Mouse (Mus musculus) liver, adult (tissue): Measurements from ENCODE around the gene Acsl5.

Experiments
- GATA4 ChIP-seq: IDR thresholded peaks from 2 replicates; pipeline ENCODE4 v1.6.1; 2014; ENCODE audit warnings: mild to moderate bottlenecking, low read length; ENCODE audit not compliant: insufficient replicate concordance

Acsl5 gene

DNA sequence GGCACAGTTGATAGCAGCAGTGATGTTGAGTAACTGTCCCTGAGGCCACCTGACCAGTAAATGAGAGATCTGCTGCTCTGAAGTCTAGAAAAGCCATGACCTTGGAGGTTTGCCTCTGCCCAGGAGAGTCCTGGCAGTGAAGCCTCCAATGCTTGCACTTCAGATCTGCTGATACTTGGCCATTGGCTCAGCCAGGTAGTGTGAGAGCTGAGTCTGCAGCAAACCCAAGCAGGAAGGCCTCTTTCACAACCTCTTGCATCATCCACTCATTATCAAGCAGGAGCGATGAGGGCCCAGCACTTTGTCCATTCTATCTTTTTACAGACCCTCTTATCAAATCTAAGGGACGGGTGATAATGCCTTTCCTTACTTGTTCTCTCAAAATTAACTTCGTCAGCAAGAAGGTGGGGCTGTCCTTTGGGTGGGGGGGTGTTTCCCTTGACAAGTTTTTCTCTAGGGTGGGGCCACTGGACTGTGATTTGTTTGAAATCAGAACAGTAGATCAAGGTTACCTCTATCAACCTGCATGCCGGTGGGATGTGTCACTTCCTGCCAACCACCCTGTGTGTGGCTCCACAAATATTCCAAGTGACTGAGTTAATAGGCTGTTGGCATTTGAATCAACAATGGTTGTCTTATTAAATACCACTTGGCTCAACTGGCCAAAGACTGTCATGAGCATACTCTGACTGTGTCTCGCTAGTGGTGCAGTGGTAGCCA is 6.1 kb downstream of the Acsl5 start:
- TF ChIP-seq GATA4, result peak; percentile 74; the same call in 1 of the 2 replicates

DNA sequence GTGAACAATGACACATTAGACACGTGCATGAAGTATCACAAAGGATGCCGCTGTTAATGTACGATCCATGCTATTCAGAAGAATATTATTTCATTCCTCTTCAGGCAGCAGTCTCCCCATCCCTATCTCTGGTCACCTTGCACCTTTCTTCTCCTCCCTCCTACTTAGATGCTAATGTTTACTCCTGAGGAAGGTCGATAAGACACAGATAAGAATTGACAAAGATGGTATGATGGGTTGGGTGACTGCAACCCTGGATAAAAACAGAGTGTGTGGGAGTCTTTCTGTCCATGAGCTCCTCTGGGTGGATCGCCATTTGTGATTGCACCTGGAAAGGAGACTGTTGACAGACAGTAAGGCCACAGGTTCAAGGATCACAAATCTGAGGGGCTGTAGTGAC is 6.8 kb downstream of the Acsl5 start:
- TF ChIP-seq GATA4, result no peak

DNA sequence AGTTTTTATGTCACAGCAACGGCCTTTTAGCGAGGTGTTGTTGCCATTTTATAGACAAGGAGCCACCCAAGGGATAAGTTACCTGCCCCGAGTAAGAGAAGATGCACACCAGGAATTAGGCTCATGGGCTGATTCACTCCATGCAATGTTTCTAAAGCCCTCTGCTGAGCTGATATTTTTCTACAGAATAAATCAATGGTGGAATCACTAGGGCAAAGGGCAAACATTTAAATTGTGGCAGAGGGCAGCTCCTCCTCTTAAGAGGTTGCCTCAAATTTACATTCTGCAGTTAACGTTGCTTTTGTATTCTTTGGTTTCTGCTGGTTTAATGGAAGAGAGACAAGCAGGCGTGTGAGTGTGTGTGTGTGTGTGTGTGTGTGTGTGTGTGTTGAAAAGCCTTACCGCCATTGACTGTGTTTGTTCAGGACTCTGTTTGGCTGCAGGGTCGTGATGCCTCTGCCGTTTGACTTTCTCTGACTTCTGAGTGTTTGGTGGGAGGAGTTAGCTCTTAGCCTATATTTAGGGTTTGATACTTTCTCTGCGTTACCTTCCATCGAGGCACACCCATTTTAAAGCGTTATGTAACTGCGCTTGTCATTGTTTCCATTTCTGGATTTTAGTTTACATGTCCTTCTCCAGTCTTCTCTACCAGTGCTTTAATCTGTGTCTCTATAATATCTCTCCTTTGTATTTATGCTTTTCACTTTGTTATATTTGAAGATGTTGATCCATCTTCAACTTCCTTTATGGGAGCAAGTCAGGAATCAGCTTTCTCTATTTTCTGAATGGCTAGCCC is 8.8 kb downstream of the Acsl5 start:
- TF ChIP-seq GATA4, result no peak

DNA sequence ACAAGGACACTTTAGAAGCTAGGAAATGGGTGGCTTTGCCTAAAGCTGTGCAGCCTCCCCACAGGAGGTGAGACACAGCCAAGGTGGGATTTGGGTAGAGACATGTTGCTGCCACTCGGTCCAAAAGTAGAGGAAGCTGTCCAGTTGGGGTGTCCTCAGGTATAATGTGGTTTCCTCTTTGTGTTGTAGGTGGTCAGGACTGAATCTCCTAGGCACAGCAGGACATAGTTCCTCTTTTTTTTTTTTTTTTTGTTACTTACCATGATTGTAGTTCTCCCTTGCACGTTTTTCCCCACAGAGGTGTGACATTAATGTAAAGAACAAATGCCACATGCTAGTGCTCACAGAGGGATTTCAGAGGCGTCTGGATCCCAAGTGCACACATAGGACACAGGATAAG is 13.5 kb downstream of the Acsl5 start:
- no peak for TF ChIP-seq GATA4

DNA sequence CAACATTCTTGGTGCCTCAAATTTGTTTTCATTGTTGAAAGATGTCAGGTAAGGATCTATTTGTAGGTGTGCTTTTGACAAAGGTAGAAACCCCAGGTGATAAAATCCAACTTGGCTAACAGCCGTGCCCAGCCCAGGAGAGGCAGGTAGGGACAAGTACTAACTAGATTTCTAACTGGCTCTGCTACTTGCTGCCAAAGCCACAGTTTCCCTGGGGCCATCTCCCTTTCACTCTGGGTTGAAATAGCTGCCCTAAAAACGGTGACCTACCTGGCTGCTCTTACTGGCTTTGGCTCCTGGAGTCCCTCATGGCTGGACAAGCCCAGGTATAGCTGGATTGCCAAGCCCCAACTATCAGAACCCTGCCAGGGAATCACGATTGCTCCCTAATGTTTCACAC is 15.0 kb downstream of the Acsl5 start:
- no peak for TF ChIP-seq GATA4

DNA sequence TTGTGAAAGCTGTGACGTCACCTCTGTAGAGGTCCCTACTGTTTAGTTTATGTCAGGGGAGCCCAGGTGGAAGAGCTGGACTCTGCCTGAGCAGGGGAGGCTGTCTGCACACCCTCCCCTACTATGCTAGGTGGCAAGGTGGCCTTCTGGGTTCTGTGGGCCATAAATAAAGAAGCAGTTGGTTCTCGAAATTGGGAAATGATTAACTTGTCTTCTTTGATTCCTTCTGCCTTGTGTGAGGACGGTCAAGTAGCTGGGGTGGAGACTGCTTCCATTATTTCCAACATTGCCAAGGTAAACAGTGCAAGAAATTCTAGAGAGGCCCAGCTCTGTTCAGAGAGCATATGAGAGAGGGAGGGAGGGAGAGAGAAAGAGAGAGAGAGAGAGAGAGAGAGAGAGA is 16.4 kb downstream of the Acsl5 start:
- TF ChIP-seq GATA4, result no peak

DNA sequence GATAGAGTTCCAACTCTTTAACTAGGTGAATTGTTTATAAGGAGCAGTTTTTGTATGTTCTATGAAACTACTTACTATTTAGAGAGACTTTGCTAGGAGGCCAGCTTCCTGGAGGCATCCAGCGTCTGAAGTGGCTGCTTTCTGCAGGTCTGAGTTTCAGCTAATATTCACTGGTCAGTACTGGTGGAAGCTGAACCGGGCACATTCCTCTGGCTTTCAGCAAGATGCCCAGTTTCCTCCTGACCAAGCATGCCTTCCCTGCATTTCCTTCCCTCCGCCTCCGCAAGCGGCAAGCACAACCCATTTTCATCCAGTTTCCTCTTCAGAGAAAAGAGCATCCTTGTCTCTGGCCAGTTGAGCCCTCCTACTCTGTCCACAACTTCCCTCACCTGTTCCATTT is 17.3 kb downstream of the Acsl5 start:
- no peak for TF ChIP-seq GATA4

DNA sequence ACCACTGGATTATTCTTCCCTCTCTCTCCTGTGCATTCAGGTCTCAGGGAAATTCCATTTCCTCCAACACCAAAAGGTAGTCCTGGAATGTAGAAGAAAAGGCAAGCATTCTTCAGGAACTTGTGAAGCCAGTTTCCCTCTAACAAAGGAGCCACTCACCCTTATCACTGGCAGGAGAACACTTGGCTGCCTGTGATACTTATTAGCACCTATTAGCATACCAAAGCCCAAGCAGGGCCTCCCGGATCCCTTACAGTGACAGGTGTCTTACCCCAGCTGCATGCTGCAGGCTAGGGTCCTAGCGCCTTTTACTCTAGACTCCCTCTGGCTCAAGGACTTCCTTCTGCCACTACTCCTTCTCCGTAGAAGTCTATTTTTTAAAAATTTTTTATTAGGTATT is 19.7 kb downstream of the Acsl5 start:
- no peak for TF ChIP-seq GATA4

DNA sequence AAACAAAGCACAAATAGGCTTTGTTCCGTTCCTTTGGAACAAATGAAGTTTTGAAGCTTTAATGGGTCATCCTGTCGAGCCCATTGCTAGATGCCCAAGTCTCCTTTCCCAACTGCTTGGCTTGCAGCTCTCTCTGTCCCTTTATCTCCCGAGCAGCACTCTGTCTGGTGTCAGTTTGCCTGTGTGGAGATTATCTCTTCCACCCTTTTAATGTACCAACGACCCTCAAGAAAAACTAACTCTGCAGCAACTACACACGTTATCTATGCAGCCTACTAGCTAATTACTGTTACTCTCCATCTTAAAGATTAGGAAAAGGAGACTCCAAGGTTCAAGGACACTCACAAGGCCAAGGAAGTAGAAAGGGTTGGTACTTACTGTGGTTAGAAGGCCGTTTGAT is 21.6 kb downstream of the Acsl5 start:
- TF ChIP-seq GATA4, result no peak

DNA sequence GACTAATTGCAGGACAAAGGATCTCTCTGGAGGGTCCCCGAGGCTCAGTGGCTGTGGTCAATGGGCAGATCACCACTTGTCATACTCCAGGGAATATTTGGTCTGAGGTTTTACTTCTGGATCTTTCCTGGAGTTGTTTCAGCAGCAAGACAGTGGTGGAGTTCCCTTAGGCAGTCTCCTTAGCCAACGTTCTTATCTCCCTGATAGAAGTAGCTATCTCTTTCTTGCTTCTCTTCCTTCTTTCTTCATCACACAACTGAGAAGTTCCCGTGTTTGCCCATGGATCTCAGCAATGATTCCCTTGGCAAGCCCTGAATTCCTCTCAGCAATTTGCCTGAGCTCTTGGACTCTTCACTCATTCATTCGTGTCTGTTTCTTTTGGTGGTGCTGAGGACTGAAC is 24.4 kb downstream of the Acsl5 start:
- TF ChIP-seq GATA4, result no peak

DNA sequence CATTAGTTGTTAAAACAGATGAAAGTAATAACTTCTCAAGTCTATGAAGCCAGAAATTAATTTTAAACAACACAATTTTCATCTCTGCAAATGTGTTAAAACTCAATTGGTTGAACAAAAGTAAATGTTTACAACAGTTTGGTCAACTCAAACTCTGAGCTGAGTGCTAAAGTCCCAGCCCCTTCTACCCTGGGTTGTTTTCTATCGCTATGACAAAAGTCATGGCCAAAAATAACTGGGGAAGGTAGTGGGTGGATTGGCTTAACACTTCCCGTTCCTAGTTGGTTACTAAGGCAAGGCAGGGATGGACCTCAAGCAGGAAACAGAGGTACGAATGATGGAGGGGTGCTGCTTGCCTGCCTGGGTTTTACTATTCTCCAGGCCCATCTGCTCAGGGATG is 25.0 kb downstream of the Acsl5 start:
- no peak for TF ChIP-seq GATA4

DNA sequence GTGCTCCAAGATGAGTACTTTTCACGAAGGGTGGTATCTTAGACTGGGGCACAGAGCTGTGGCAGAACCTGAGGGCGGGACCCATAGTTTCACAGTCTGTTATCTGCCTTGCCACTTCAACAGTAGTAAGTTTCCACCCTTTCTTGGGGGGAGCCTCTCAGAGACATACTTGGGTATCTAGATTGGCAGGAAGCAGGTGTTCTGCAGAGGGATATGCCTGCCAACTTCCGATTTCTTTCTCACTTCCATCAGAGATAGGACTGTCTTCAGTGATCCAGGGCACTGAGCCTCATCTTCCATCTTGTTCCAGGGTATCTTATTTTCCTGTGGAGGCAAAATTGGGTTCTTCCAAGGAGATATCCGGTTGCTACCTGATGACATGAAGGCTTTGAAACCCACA is 32.4 kb downstream of the Acsl5 start:
- TF ChIP-seq GATA4, result no peak

DNA sequence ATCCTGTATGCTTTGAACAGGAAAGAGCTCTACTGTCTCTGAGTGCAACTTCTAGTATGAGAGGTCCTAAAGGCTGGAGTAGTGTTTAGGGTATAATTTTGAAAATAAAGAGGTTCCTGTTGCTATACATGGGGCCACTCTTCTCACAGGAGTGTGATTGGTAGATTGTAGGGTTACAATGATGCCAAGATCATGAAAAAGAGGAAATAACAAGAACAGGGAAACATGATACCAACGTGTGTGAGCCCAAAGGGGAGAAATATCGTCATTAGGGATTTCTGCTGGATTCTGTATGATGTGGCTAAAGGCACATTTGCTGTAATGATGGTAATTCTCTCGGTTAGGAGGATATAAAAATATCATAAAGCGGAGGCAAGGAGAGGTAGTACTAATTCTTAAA is 34.3 kb downstream of the Acsl5 start:
- TF ChIP-seq GATA4, result no peak

DNA sequence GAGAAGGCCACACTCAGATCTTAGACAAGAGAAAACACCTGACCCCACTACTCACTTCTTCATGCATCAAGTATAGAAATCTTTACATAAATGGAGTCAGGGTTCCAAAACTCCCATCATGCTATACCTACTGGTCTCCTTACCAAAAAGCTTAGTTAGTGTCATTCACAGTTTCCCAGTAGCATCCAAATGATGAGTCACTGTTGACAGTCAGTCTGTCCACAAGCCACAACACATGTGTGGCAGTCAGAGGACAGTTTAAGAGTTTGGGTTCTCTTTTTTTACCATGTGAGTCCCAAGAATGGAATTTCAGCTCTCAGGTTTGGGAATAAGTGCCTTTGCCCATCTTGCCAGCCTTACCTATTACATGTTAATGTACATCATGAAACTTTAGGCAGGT is 37.2 kb downstream of the Acsl5 start:
- TF ChIP-seq GATA4, result no peak

DNA sequence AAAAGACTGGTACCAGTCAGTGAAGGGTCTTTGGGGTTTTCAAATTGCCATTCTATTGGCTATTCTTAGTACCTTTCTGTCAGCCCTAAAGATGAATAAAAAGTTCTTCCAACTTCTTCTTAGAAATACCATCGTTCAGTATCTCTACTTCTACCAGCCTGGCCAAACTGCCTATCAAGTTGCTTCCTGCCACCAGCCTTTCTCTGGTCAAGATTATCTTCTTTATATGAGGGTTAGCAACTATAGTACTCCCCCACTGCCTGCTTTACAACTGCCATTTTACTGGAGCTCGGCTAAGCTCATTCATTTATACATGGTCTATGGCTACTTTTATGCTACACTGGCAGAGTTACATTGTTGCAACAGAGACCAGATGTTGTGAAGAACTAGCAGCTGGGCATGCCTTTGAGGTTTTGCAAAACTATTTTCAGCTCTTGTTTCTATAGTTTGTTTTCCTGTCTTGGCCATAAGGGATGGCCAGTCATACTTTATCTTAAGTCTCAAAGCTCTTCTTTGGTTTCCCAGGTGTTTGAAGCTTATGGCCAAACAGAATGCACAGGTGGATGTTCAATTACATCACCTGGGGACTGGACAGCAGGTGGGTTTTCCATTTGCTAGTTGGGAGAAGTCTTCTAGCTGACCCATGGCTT is 39.0 kb downstream of the Acsl5 start:
- no peak for TF ChIP-seq GATA4

DNA sequence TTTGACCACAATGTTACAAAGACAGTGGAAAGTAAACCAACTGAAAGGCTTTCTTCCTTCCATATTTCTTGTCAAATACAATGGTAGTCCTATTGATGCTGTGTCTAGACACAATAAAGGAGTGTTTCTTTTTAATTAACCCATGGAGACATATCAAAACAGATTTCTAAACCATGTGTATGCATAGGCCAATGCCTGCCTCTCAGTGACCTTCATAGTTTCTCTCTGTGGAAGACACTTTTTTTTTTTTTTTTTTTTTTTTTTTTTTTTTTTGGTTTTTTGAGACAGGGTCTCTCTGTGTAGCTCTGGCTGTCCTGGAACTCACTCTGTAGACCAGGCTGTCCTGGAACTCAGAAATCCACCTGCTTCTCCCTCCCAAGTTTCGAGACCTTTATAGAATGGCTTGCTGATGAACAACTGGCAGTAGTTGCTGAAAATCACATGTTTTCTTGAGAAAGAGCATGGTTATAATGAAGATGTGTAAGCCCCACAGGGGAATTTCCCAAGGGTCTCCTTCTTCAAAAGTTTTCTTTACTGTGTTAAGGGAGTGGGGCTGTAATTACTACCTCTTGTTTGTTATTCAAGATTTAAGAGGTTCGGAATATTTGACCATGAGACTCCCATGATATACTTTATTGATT is 40.6 kb downstream of the Acsl5 start:
- TF ChIP-seq GATA4, result no peak
